Comparison of ENCODE assay signal across 29 mouse cellular contexts in genomic region chr5:114877487-114877886, GRCm38 (mm10). TPM values are rescaled to one million over a fixed set of nuclear protein-coding genes. Genes with fewer than 3 reads are reported as not detected.
DNase-seq lines count a peak whose midpoint lies in the region; ATAC-seq and TF ChIP-seq lines count a peak whose summit lies in the region.
"Had no signal": no experiment of that assay in that cellular context is flagged by ENCODE, and none has a peak within 500 bp of the region (broad histone marks: within the 10 kb centered on the region; RNA-seq: fewer than 3 reads in every experiment).

No protein-coding gene starts in this region.

- WGBS in forebrain, embryonic 10.5 days: 70% methylated on average over 7 of the region's 7 CpGs
- 64% methylated on average over 7 of the region's 7 CpGs for WGBS in forebrain, embryonic 12.5 days
- 59% methylated on average over 7 of the region's 7 CpGs for WGBS in liver, postnatal 0 days (ENCODE audit: insufficient replicate concordance)
- 65% methylated on average over 7 of the region's 7 CpGs for WGBS in limb, embryonic 12.5 days
- 66% methylated on average over 7 of the region's 7 CpGs for WGBS in hindbrain, postnatal 0 days

- no peak for DNase-seq in forebrain, embryonic 10.5 days (ENCODE audit: extremely low spot score, low spot score)
- DNase-seq in liver, postnatal 0 days: no peak
- DNase-seq in liver: no peak
- DNase-seq in hindbrain, postnatal 0 days (ENCODE audit: low spot score): no peak
- no peak for DNase-seq in gastrocnemius, adult 2 months
- no peak for DNase-seq in yolk sac, embryonic 10.5 days (ENCODE audit: low spot score)
- DNase-seq: adrenal gland, postnatal 10 days; adrenal gland, postnatal 36 days; cerebellum, adult 18-20 months; cerebellum, adult 9-10 months; cerebellum, postnatal 14 days; gastrocnemius, postnatal 10 days; gastrocnemius, postnatal 36 days; heart, postnatal 36 days had no signal

- intact Hi-C loops in gastrocnemius, adult 2 months (cut with DNase I): no loop called here

- H3K27me3 ChIP-seq in forebrain, embryonic 10.5 days (ENCODE audit: poor library complexity, severe bottlenecking): peaks cover 15% of the 10 kb centered on the region; the same call in 1 of the 2 replicates
- H3K27me3 ChIP-seq in forebrain, embryonic 12.5 days: 0 out of 2 replicates have a peak, but pooled peaks cover 4% of the 10 kb centered on the region
- H3K27me3 ChIP-seq in liver, postnatal 0 days (ENCODE audit: insufficient read depth, low read length): 0 out of 2 replicates have a peak, but pooled peaks cover 4% of the 10 kb centered on the region
- H3K27me3 ChIP-seq in limb, embryonic 12.5 days: peaks cover 8% of the 10 kb centered on the region
- no peaks in the 10 kb centered on the region for H3K27me3 ChIP-seq in hindbrain, postnatal 0 days (ENCODE audit: insufficient read depth, low read length)
- H3K27me3 ChIP-seq: forebrain, embryonic 15.5 days; Patski had no signal

- H3K4me2 ChIP-seq in forebrain, embryonic 12.5 days: no peak overlapping the region
- no peak overlapping the region for H3K4me2 ChIP-seq in liver, postnatal 0 days (ENCODE audit: low read depth, low read length)
- no peak overlapping the region for H3K4me2 ChIP-seq in limb, embryonic 12.5 days
- no peak overlapping the region for H3K4me2 ChIP-seq in hindbrain, postnatal 0 days (ENCODE audit: low read depth, low read length)
- H3K4me2 ChIP-seq: forebrain, embryonic 15.5 days; heart, embryonic 11.5 days; hindbrain, embryonic 14.5 days had no signal

- ATAC-seq in forebrain, embryonic 12.5 days (ENCODE audit: low FRiP score): no peak
- ATAC-seq in liver, postnatal 0 days: peak; percentile 72
- no peak for ATAC-seq in limb, embryonic 12.5 days (ENCODE audit: insufficient number of reproducible peaks, insufficient read depth, low FRiP score, low TSS enrichment, low read depth)
- ATAC-seq in hindbrain, postnatal 0 days: no peak
- ATAC-seq: forebrain, embryonic 15.5 days; Patski had no signal

- no peak for TF ChIP-seq CTCF in liver, postnatal 0 days (IDR thresholded peaks at IDR 0.05; ENCODE audit: low read depth)
- no peak for TF ChIP-seq CTCF in hindbrain, postnatal 0 days (IDR thresholded peaks at IDR 0.05; ENCODE audit: low read depth)
- no peak for TF ChIP-seq CTCF in gastrocnemius, adult 2 months (IDR thresholded peaks at IDR 0.05)

- peaks cover 42% of the 10 kb centered on the region for H3K4me1 ChIP-seq in forebrain, embryonic 10.5 days
- H3K4me1 ChIP-seq in forebrain, embryonic 12.5 days: peaks cover 24% of the 10 kb centered on the region
- 0 out of 2 replicates have a peak, but pooled peaks cover 3% of the 10 kb centered on the region for H3K4me1 ChIP-seq in liver, postnatal 0 days (ENCODE audit: insufficient read depth)
- peaks cover 15% of the 10 kb centered on the region for H3K4me1 ChIP-seq in limb, embryonic 12.5 days (replicated peaks)
- no peaks in the 10 kb centered on the region for H3K4me1 ChIP-seq in hindbrain, postnatal 0 days (ENCODE audit: insufficient read depth, low read length)
- H3K4me1 ChIP-seq: forebrain, embryonic 15.5 days had no signal

- no peak overlapping the region for H3K4me3 ChIP-seq in forebrain, embryonic 10.5 days
- H3K4me3 ChIP-seq in forebrain, embryonic 12.5 days (replicated peaks): no peak overlapping the region
- H3K4me3 ChIP-seq in liver, postnatal 0 days (ENCODE audit: low read depth, low read length): no peak overlapping the region
- no peak overlapping the region for H3K4me3 ChIP-seq in limb, embryonic 12.5 days (replicated peaks)
- no peak overlapping the region for H3K4me3 ChIP-seq in hindbrain, postnatal 0 days (ENCODE audit: low read length)
- H3K4me3 ChIP-seq in gastrocnemius, adult 2 months: no peak overlapping the region
- H3K4me3 ChIP-seq: forebrain, embryonic 15.5 days; hindbrain, embryonic 10.5 days had no signal

- no peak for TF ChIP-seq EP300 in liver, postnatal 0 days (IDR thresholded peaks at IDR 0.05; ENCODE audit: low read depth)

- peak overlapping the region; percentile 83 for H3K27ac ChIP-seq in forebrain, embryonic 10.5 days
- H3K27ac ChIP-seq in forebrain, embryonic 12.5 days: no peak overlapping the region
- H3K27ac ChIP-seq in liver, postnatal 0 days (ENCODE audit: low read depth): no peak overlapping the region
- peak overlapping the region; percentile 50; the same call in 1 of the 2 replicates for H3K27ac ChIP-seq in limb, embryonic 12.5 days
- no peak overlapping the region for H3K27ac ChIP-seq in hindbrain, postnatal 0 days
- no peak overlapping the region for H3K27ac ChIP-seq in gastrocnemius, adult 2 months
- H3K27ac ChIP-seq: forebrain, embryonic 15.5 days; hindbrain, embryonic 10.5 days; hindbrain, embryonic 14.5 days had no signal

- H3K36me3 ChIP-seq in forebrain, embryonic 10.5 days (replicated peaks): no peaks in the 10 kb centered on the region
- H3K36me3 ChIP-seq in forebrain, embryonic 12.5 days (replicated peaks): no peaks in the 10 kb centered on the region
- no peaks in the 10 kb centered on the region for H3K36me3 ChIP-seq in liver, postnatal 0 days (replicated peaks; ENCODE audit: insufficient read depth, low read length)
- no peaks in the 10 kb centered on the region for H3K36me3 ChIP-seq in limb, embryonic 12.5 days
- no peaks in the 10 kb centered on the region for H3K36me3 ChIP-seq in hindbrain, postnatal 0 days (ENCODE audit: insufficient read depth, low read length)
- H3K36me3 ChIP-seq: forebrain, embryonic 15.5 days; hindbrain, embryonic 10.5 days had no signal

- no peaks in the 10 kb centered on the region for H3K9me3 ChIP-seq in forebrain, embryonic 10.5 days
- no peaks in the 10 kb centered on the region for H3K9me3 ChIP-seq in forebrain, embryonic 12.5 days
- H3K9me3 ChIP-seq in liver, postnatal 0 days (ENCODE audit: low read length): no peaks in the 10 kb centered on the region
- no peaks in the 10 kb centered on the region for H3K9me3 ChIP-seq in limb, embryonic 12.5 days
- H3K9me3 ChIP-seq in hindbrain, postnatal 0 days (ENCODE audit: low read length): no peaks in the 10 kb centered on the region
- H3K9me3 ChIP-seq: forebrain, embryonic 15.5 days; hindbrain, embryonic 10.5 days had no signal

- no peak overlapping the region for H3K9ac ChIP-seq in forebrain, embryonic 12.5 days
- no peak overlapping the region for H3K9ac ChIP-seq in liver, postnatal 0 days (replicated peaks)
- H3K9ac ChIP-seq in limb, embryonic 12.5 days (replicated peaks): no peak overlapping the region
- no peak overlapping the region for H3K9ac ChIP-seq in hindbrain, postnatal 0 days (replicated peaks; ENCODE audit: low read length)
- H3K9ac ChIP-seq: forebrain, embryonic 15.5 days; hindbrain, embryonic 14.5 days had no signal

RNA-seq across cellular contexts. Expression of gene Gm9936, which starts 19.0 kb away (rescaled TPM):
- 0.14 and 0.15 TPM in 2 replicates for polyA plus RNA-seq in forebrain, embryonic 10.5 days (2016; fragmentation: Nextera tagmentation; extraction: Ambion mirVana)
- 0.54 and 0.61 TPM in 2 replicates for polyA plus RNA-seq in forebrain, embryonic 12.5 days (2016; fragmentation: Nextera tagmentation; extraction: Ambion mirVana)
- polyA plus RNA-seq in liver, postnatal 0 days (2015; fragmentation: Nextera tagmentation; extraction: Ambion mirVana): not detected in 2 replicates
- 0.23 and 0.31 TPM in 2 replicates for polyA plus RNA-seq in limb, embryonic 12.5 days (2016; fragmentation: Nextera tagmentation; extraction: Ambion mirVana)
- total RNA-seq in hindbrain, postnatal 0 days (2014; rRNA removed): 3.5 and 3.9 TPM in 2 replicates
- 2.4 and 2.8 TPM in 2 replicates for polyA plus RNA-seq in hindbrain, postnatal 0 days (2015; fragmentation: Nextera tagmentation; extraction: Ambion mirVana)
- not detected for total RNA-seq in gastrocnemius, adult 2 months (2021)
- total RNA-seq: adrenal gland, adult 18-20 months; adrenal gland, postnatal 36 days; ES-E14; gastrocnemius, postnatal 10 days; gastrocnemius, postnatal 36 days; granulocyte monocyte progenitor cell, adult 5-6 weeks; heart, adult 8-10 months; heart, postnatal 36 days had no signal
- polyA plus RNA-seq: heart, embryonic 11.5 days; heart, embryonic 14.5 days; heart, postnatal 0 days; Patski had no signal

RNA-seq across cellular contexts. Expression of gene Oasl2, which starts 19.2 kb away (rescaled TPM):
- polyA plus RNA-seq in forebrain, embryonic 10.5 days (2016; fragmentation: Nextera tagmentation; extraction: Ambion mirVana): 0.34 and 0.45 TPM in 2 replicates
- polyA plus RNA-seq in forebrain, embryonic 12.5 days (2016; fragmentation: Nextera tagmentation; extraction: Ambion mirVana): 1.9 and 2.4 TPM in 2 replicates
- 7.8 and 10.1 TPM in 2 replicates for polyA plus RNA-seq in liver, postnatal 0 days (2015; fragmentation: Nextera tagmentation; extraction: Ambion mirVana)
- 0.74 and 1.2 TPM in 2 replicates for polyA plus RNA-seq in limb, embryonic 12.5 days (2016; fragmentation: Nextera tagmentation; extraction: Ambion mirVana)
- total RNA-seq in hindbrain, postnatal 0 days (2014; rRNA removed): 6.3 and 6.9 TPM in 2 replicates
- 4.7 and 6.1 TPM in 2 replicates for polyA plus RNA-seq in hindbrain, postnatal 0 days (2015; fragmentation: Nextera tagmentation; extraction: Ambion mirVana)
- 1 to 10 TPM; 1.1 to 2.0 TPM for total RNA-seq in gastrocnemius, adult 2 months (2021)

RNA-seq across cellular contexts. Expression of gene 4930519G04Rik, which starts 24.0 kb away (rescaled TPM):
- polyA plus RNA-seq in forebrain, embryonic 10.5 days (2016; fragmentation: Nextera tagmentation; extraction: Ambion mirVana): not detected in 2 replicates
- not detected in 2 replicates for polyA plus RNA-seq in forebrain, embryonic 12.5 days (2016; fragmentation: Nextera tagmentation; extraction: Ambion mirVana)
- not detected in 2 replicates for polyA plus RNA-seq in liver, postnatal 0 days (2015; fragmentation: Nextera tagmentation; extraction: Ambion mirVana)
- not detected in 2 replicates for polyA plus RNA-seq in limb, embryonic 12.5 days (2016; fragmentation: Nextera tagmentation; extraction: Ambion mirVana)
- total RNA-seq in hindbrain, postnatal 0 days (2014; rRNA removed): not detected in 2 replicates
- not detected in 2 replicates for polyA plus RNA-seq in hindbrain, postnatal 0 days (2015; fragmentation: Nextera tagmentation; extraction: Ambion mirVana)
- not detected for total RNA-seq in gastrocnemius, adult 2 months (2021)
- total RNA-seq: adrenal gland, adult 18-20 months; adrenal gland, postnatal 10 days; adrenal gland, postnatal 36 days; ES-E14; gastrocnemius, postnatal 10 days; gastrocnemius, postnatal 36 days; heart, adult 8-10 months; heart, postnatal 36 days had no signal
- polyA plus RNA-seq: embryonic facial prominence, embryonic 14.5 days; forebrain, embryonic 11.5 days; forebrain, embryonic 15.5 days; heart, embryonic 11.5 days; heart, embryonic 14.5 days; heart, postnatal 0 days; hindbrain, embryonic 10.5 days; hindbrain, embryonic 14.5 days had no signal

RNA-seq across cellular contexts. Expression of gene Oasl1, which starts 45.6 kb away (rescaled TPM):
- not detected in 2 replicates for polyA plus RNA-seq in forebrain, embryonic 10.5 days (2016; fragmentation: Nextera tagmentation; extraction: Ambion mirVana)
- polyA plus RNA-seq in forebrain, embryonic 12.5 days (2016; fragmentation: Nextera tagmentation; extraction: Ambion mirVana): 0.26 TPM in 1 of 2 replicates, not detected in the other
- 2.2 TPM in 2 replicates for polyA plus RNA-seq in liver, postnatal 0 days (2015; fragmentation: Nextera tagmentation; extraction: Ambion mirVana)
- 0.67 and 0.73 TPM in 2 replicates for polyA plus RNA-seq in limb, embryonic 12.5 days (2016; fragmentation: Nextera tagmentation; extraction: Ambion mirVana)
- 0.63 and 1.0 TPM in 2 replicates for total RNA-seq in hindbrain, postnatal 0 days (2014; rRNA removed)
- 0.25 and 0.32 TPM in 2 replicates for polyA plus RNA-seq in hindbrain, postnatal 0 days (2015; fragmentation: Nextera tagmentation; extraction: Ambion mirVana)
- under 1 TPM in 1 of 2 experiments, not detected in 1; 0.64 TPM for total RNA-seq in gastrocnemius, adult 2 months (2021)
- total RNA-seq: gastrocnemius, postnatal 10 days had no signal
- polyA plus RNA-seq: hindbrain, embryonic 10.5 days had no signal

RNA-seq across cellular contexts. Expression of gene 1500011B03Rik, which starts 54.2 kb away (rescaled TPM):
- 118 and 119 TPM in 2 replicates for polyA plus RNA-seq in forebrain, embryonic 10.5 days (2016; fragmentation: Nextera tagmentation; extraction: Ambion mirVana)
- 160 and 163 TPM in 2 replicates for polyA plus RNA-seq in forebrain, embryonic 12.5 days (2016; fragmentation: Nextera tagmentation; extraction: Ambion mirVana)
- 31.2 and 32.5 TPM in 2 replicates for polyA plus RNA-seq in liver, postnatal 0 days (2015; fragmentation: Nextera tagmentation; extraction: Ambion mirVana)
- 95.7 and 99.3 TPM in 2 replicates for polyA plus RNA-seq in limb, embryonic 12.5 days (2016; fragmentation: Nextera tagmentation; extraction: Ambion mirVana)
- 250 and 316 TPM in 2 replicates for total RNA-seq in hindbrain, postnatal 0 days (2014; rRNA removed)
- polyA plus RNA-seq in hindbrain, postnatal 0 days (2015; fragmentation: Nextera tagmentation; extraction: Ambion mirVana): 354 and 366 TPM in 2 replicates
- total RNA-seq in gastrocnemius, adult 2 months (2021): 1 to 10 TPM; 3.9 to 4.6 TPM

Comparison
In these comparisons a context has a peak if more than half of its experiments do, and no peak if none do; other contexts are left out.
1. H3K27ac ChIP-seq: peak in forebrain, embryonic 10.5 days (single experiment) and limb, embryonic 12.5 days (single experiment); none in forebrain, embryonic 12.5 days (single experiment), liver, postnatal 0 days (single experiment), hindbrain, postnatal 0 days (single experiment) and gastrocnemius, adult 2 months (single experiment).